Mouse (Mus musculus) cerebellum, adult 8-10 months (tissue): ENCODE data around the gene Pik3r6.

Experiments
- DNase-seq: peaks from one replicate; pipeline ENCODE4 v3.0.0; 2022

Gene Pik3r6

DNA sequence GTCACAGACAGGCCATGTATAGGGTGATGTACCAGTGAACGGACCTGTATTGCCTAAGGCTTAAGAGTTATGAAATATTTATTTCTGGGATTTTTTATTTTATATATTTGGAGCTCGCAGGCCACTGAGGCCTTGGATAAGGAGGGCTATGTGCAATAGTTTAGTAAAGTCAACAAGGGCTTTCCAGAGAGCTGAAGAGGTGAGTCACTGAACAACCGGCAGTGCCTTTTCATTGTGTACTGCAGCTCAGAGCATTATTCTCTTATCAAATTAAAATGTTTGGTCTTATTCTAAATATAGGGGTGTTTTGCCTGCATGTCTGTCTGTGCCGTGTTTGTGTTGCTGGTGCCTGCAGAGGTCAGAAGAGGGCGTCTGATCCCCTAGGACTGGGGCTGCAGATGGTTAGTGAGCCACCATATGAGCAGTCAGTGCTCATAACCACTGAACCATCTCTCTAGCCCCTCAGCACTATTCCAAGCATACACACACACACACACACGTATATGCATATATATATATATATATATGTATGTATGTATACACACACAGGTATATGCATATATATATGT, 14.5 kb upstream of the Pik3r6 start:
- DNase-seq: no peak

DNA sequence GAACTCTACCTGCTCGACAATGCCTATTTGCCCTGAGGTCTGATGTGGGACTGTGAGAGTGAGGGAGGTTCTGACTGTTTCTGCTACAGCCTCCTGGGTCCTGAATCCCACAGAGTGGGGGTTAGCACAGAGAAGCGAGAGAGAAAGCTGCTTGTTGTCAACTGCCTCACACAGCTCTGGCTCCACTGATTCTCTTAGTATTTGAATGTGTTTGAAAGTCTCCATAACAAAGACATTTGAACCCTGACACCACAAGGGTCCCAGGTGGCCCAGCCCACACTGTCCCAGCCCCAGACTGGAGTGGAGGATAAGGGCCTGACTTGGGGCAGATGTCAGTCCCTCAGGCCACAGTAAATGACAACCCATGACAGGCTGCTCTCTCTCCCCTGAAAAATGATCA, 13.6 kb upstream of the Pik3r6 start:
- no peak for DNase-seq

DNA sequence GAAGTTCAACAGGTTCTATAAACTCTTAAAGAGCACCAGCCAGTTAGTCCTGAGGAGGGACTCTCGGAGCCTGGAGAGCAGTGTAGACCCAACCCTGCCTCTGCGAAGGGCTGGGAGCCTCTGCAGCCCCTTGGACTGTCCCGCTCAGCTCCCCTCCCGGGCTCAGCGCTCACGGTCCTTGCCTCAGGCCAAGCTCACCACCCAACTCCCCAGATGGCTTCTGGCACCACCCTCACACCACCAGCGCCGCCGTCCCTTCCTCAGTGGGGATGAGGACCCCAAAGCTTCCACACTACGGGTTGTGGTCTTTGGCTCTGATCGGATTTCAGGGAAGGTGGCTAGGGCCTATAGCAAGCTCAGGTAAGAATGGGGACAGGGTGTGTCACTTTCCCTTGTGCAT, 10.2 kb upstream of the Pik3r6 start:
- no peak for DNase-seq

- no peak for DNase-seq
Measured at GRCm38 (mm10) chr11:68493760-68494159, 9.1 kb upstream of the Pik3r6 start.

DNA sequence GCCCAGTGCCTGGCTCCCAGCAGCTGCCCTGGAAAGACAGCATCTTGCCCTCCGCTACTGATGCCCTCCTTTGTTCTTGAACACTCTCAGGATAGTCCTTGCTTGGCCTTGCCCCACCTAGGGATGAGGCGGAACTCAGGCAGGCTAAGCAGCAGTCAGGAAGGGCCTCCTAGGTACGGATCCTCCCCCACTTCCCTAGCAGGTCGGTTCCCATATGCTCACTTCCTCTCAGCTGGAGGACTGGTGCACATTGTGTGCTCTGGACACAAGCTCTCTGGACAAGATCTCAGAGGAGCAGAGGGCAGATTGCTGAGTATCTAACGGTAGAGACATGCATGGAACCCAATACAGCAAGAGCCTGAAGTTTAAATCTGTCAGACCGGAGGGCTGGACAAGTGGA, 5.7 kb upstream of the Pik3r6 start:
- DNase-seq: no peak

DNA sequence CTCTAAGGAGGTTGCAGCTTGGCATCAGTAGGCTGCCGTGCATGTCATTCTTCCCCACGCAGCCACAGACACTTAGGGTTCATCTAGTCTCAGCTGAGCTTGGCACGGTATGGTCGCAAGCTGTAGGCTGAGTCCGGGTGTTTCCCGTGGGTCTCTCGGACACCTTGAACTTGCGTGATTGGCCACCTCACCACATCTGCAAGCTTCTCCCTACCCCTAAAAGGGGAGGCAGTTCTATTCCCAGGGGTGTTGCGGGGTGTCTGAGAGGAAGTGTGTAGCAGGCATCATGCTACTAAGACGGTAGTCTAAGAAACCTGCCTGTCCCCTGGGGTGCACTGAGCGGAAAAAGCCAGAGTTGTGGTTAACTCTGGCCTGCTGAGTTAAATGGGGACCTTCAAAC, 4.3 kb upstream of the Pik3r6 start:
- no peak for DNase-seq

DNA sequence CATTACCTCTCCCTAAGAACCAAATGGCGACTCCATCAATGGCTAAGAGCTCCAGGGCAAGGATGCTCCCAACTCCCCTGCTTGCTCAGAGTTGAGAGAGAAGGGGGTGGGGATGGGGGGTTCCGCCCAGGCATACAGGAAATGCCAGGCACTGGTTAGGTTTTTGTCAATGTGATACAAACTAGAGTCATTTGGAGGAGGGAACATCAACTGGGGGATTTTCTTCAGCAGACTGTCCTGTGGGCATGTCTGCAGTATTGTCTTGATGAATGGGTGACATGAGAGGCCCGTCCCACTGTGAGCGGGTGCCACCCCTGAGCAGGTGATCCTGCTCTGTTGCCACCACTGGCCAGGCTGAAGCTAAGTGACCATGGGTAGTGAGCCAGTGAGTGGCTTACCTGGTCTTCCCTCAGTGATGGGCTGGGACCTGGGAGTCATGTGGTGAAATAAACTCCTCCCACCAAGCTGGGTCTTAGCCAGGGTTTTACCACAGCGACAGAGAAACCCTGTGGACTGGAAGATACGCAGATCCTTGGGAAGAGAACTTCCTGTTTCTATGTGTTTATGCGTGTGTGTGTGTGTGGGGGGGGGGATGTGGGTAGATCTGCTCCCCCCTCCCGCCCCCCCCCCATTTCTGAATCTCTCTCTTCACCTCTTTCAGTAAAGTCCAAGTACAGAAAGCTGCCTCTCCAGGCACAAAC, 3.7 kb upstream of the Pik3r6 start:
- DNase-seq: no peak

GRCm38 (mm10) chr11:68500949-68501350, 1.9 kb upstream of the Pik3r6 start:
- no peak for DNase-seq

GRCm38 (mm10) chr11:68502408-68502807, 411 bp upstream of the Pik3r6 start:
- DNase-seq: no peak

GRCm38 (mm10) chr11:68504913-68505312, 2.1 kb downstream of the Pik3r6 start:
- DNase-seq: no peak

GRCm38 (mm10) chr11:68507246-68507645, 4.4 kb downstream of the Pik3r6 start:
- no peak for DNase-seq

DNA sequence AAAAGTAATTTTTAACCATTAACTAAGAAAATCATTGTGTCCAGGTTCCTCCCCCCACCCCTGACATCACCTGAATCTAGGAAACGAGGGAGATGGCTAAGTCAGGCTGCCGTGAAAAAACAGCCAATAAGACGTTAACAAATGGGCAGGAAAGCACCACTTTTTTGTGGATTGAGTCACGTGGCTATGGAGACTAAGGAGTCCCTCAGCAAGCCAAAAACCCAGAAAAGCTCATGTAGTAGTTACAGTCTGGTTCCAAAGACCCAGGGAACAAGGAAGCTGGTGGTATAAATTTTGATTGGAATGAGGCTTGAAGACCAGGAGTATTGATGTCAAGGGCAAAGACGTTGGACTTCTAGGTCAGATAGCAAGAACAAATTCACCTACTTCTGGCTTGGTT, 5.8 kb downstream of the Pik3r6 start:
- DNase-seq: no peak

DNA sequence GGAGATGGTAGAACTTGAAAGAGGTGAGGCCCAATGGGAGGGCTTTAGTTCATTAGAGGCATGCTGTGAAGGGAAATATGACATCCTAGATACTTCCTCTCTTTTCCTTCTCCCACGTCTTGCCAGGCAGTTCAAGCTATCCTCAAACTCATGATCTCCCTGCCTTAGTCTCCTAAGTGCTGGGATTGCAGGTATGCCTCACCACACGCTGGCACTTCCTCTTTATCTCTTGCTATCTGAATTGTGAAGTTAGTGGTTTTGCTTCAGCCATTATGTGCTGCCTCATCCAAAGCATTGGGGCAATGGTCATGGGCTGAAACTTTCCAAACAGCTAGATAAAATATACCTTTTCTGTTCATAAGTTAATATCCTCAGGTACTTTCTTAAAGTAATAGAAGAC, 6.4 kb downstream of the Pik3r6 start:
- no peak for DNase-seq

DNA sequence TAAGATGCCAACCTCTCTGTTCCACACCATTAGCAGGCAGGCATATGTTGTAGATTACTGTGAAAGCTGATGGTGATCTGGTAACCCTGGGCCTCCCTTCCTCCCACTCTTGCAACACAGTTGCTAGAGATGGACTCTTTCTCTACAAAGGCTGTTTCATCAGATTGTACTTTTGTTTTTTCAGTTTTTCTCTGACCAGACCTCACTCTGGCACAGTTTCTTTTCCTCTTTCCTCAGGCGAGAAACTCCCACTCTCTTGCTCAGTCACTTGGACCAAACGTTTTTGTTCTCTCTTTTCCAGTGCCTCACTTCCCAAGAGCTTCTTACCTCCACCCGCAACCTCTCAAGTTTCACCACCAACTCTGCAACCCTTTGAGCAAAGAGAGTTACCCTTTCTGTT, 11.2 kb downstream of the Pik3r6 start:
- DNase-seq: no peak

DNA sequence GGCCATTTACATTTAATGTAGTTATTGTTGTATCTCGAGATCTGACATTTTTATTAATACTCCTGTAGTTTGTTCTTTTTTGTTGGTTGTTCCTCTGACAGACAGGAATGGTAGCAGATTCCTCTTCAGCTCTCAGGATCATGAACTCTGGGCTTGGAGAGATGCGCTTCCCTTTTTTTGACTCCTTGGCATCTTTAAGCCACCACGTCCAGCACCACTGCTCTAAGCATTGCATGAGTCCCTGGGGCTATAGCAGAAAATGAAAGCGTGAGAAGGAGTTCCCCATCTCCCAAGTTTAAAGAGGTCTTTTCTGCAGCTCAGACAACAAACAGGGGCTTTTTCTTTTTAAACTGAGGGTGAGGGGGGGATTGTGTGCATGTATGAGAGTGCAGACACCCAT, 16.5 kb downstream of the Pik3r6 start:
- no peak for DNase-seq

DNA sequence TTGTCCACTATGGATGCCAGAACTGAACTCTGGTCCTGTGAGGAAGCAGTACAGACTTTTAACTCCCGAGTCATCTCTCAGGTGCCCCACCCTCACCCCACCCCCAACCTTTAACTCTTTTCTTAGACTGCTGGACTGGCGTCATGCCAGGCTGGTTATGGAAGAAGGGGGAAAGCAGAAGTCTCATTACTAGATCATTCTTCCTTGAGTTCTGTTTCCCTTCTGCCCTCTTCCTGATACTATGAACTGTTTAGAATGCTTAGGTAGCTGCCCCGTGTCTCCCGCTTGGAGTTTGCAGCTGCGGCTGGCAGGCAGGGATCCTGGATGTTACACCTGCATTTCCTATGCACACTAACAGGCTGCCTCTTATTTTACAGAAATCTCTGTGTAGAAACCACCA, 17.0 kb downstream of the Pik3r6 start:
- DNase-seq: no peak

- no peak for DNase-seq
Measured at GRCm38 (mm10) chr11:68520439-68520838, 17.6 kb downstream of the Pik3r6 start.

DNA sequence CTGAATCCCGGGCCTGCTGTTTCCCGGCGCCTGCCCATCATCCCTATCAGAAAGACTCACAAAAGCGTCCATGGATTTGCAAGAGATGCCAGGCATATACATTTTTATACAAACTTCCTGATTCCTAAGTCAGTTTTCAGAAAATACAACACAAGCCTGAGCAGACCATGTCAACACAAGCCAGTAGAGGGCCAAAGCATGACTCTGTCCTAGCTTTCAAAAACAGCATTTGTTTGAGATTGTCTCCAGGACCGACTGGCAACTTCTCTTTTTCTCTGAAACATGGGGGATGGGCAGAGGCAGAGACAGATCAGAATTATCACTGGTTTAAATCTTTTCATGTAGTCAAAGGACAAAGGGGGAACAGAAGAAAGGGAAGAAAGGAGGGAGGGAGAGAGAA, 18.5 kb downstream of the Pik3r6 start:
- DNase-seq: no peak

GRCm38 (mm10) chr11:68526441-68526840, 23.6 kb downstream of the Pik3r6 start:
- no peak for DNase-seq

GRCm38 (mm10) chr11:68531066-68531806, 28.4 kb downstream of the Pik3r6 start:
- peak; percentile 48 for DNase-seq

GRCm38 (mm10) chr11:68531941-68532535, 29.2 kb downstream of the Pik3r6 start:
- no peak for DNase-seq

- DNase-seq: no peak
Measured at GRCm38 (mm10) chr11:68532773-68533172, 30.0 kb downstream of the Pik3r6 start.

DNA sequence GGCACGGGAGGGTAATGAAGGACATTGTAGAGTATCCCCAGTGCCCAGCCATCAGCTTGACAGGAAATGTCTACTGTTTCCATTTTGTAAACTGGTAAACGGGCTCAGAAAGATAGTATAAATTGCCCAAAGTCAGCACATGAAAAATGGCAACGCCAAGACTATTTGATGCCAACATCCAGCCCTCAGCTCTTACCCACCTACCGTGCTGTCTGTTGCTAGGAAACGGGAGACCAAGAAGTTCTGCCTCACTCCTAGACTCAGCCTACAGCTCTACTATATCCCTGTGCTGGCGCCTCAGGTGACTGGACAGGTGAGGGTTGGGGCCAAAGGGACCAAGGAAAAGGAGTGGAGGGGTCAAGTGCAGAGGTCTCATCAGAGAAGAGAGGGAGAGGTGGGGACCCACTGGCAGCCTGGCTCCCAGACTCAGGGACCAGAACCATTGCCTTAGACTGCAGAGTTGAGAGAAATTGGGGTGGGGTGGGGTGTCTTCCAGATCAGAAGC, 31.2 kb downstream of the Pik3r6 start:
- DNase-seq: no peak

DNA sequence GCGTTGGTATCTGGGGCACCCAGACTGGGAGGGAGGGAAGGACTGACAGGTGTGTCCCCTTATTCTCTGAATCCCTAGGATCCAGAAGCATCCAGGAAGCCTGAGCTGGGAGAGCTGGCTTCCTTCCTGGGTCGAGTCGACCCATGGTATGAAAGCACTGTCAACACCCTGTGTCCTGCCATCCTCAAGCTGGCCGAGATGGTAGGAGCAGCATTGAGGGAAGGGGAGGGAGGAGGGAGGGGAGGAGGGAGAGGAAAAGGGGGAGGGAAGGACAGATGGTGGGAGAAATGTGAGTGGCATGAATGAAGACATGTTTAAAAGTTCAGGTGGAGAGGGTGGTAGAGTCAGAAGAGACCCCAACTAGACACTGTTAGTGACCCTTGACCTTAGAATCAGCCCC, 33.2 kb downstream of the Pik3r6 start:
- DNase-seq: no peak
